Mouse (Mus musculus): ENCODE measurements around the gene Mapkapk3.

Gene Mapkapk3

GRCm38 (mm10) chr9:107264731-107265130 is 24.9 kb downstream of the Mapkapk3 start:
- no peak for DNase-seq (ENCODE audit: low read depth, low spot score)

- DNase-seq (ENCODE audit: low read depth, low spot score) = no peak
Measured at GRCm38 (mm10) chr9:107263912-107264311, 25.8 kb downstream of the Mapkapk3 start.

GRCm38 (mm10) chr9:107262375-107262774 is 27.3 kb downstream of the Mapkapk3 start:
- DNase-seq (ENCODE audit: low read depth, low spot score) = no peak

GRCm38 (mm10) chr9:107261792-107262191 is 27.9 kb downstream of the Mapkapk3 start:
- DNase-seq (ENCODE audit: low read depth, low spot score) = no peak

- no peak for DNase-seq (ENCODE audit: low read depth, low spot score)
Measured at GRCm38 (mm10) chr9:107260836-107261235, 28.8 kb downstream of the Mapkapk3 start.

- DNase-seq (ENCODE audit: low read depth, low spot score) = no peak
Measured at GRCm38 (mm10) chr9:107260429-107260828, 29.2 kb downstream of the Mapkapk3 start.

GRCm38 (mm10) chr9:107259571-107259970 is 30.1 kb downstream of the Mapkapk3 start:
- DNase-seq (ENCODE audit: low read depth, low spot score) = no peak

GRCm38 (mm10) chr9:107255596-107255995 is 34.1 kb downstream of the Mapkapk3 start:
- no peak for DNase-seq (ENCODE audit: low read depth, low spot score)

- no peak for DNase-seq (ENCODE audit: low read depth, low spot score)
Measured at GRCm38 (mm10) chr9:107254925-107255324, 34.8 kb downstream of the Mapkapk3 start.

GRCm38 (mm10) chr9:107254476-107254875 is 35.2 kb downstream of the Mapkapk3 start:
- DNase-seq (ENCODE audit: low read depth, low spot score) = no peak

- no peak for DNase-seq (ENCODE audit: low read depth, low spot score)
Measured at GRCm38 (mm10) chr9:107252164-107252563, 37.5 kb downstream of the Mapkapk3 start.

- no peak for DNase-seq (ENCODE audit: low read depth, low spot score)
Measured at GRCm38 (mm10) chr9:107250416-107251337, 39.0 kb downstream of the Mapkapk3 start.

- DNase-seq (ENCODE audit: low read depth, low spot score) = no peak
Measured at GRCm38 (mm10) chr9:107249154-107249553, 40.5 kb downstream of the Mapkapk3 start.

GRCm38 (mm10) chr9:107246170-107246569 is 43.5 kb downstream of the Mapkapk3 start:
- DNase-seq (ENCODE audit: low read depth, low spot score) = no peak

- DNase-seq (ENCODE audit: low read depth, low spot score) = no peak
Measured at GRCm38 (mm10) chr9:107245311-107245710, 44.4 kb downstream of the Mapkapk3 start.

- no peak for DNase-seq (ENCODE audit: low read depth, low spot score)
Measured at GRCm38 (mm10) chr9:107236151-107236550, 53.5 kb downstream of the Mapkapk3 start.

- DNase-seq (ENCODE audit: low read depth, low spot score) = no peak
Measured at GRCm38 (mm10) chr9:107235261-107235660, 54.4 kb downstream of the Mapkapk3 start.

- no peak for DNase-seq (ENCODE audit: low read depth, low spot score)
Measured at GRCm38 (mm10) chr9:107232140-107232539, 57.5 kb downstream of the Mapkapk3 start.

GRCm38 (mm10) chr9:107231539-107232139 is 58.0 kb downstream of the Mapkapk3 start, which contains the start of gene Dock3:
Dock3 (minus strand) TSS chr9:107231909.
- DNase-seq (ENCODE audit: low read depth, low spot score) = peak; percentile 79

GRCm38 (mm10) chr9:107230991-107231538 is 58.6 kb downstream of the Mapkapk3 start:
- peak; percentile 38 for DNase-seq (ENCODE audit: low read depth, low spot score)

- no peak for DNase-seq (ENCODE audit: low read depth, low spot score)
Measured at GRCm38 (mm10) chr9:107224597-107224996, 65.1 kb downstream of the Mapkapk3 start.

Data from retina, postnatal 7 days (tissue).